Comparison of ENCODE assay signal across 15 mouse cellular contexts in the genomic region with DNA sequence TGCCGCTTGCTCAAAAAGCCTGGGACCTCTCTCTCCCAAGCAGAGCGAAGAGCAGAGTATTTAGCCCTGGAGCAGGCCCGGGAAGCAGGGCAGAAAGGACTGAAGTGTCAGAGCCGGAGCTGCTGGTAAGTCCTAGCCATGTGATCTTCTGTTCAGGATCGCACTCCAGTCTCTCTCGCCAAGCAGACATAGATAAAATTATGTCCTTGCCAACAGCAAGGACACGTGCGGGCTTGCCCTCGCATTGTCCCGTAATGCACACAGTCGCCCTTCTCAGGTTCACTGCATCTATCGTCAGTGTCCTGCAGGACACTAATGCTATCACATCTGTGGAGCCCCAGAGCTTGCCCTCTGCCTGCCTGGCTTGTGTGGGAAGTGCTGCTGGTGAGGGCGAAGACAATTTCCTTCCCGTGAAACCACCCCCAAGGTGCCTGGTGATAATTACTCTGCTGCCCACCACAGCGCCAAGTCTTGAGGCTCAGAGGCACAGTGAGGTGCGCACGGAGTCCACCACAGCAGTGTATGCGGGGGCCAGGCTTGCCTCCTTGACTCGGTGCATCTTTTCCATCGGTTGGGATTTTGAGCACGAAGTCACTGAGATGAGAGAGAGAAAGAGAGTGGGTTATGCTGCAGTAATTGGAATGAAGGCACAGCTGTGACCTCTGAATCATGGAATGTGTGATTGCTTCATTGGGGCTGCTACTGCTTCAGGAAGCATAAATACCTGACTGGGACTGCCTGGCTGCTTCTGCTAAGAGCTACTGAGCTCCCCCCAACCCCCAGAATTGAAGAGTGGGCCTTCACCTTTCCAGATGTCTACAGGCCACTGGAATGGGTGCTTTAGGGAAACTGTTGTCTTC. TPM values are rescaled to one million over a fixed set of nuclear protein-coding genes. Genes with fewer than 3 reads are reported as not detected.
DNase-seq lines count a peak whose midpoint lies in the region; ATAC-seq lines count a peak whose summit lies in the region.
"Had no signal": no experiment of that assay in that cellular context is flagged by ENCODE, and none has a peak within 500 bp of the region (broad histone marks: within the 10 kb centered on the region; RNA-seq: fewer than 3 reads in every experiment).

No protein-coding gene starts in this region.

- 0 out of 2 replicates have a peak, but pooled peaks cover 2% of the 10 kb centered on the region for H3K9me3 ChIP-seq in heart, embryonic 16.5 days (replicated peaks; ENCODE audit: control insufficient read depth, low read length)
- H3K9me3 ChIP-seq in forebrain, embryonic 12.5 days = no peaks in the 10 kb centered on the region
- H3K9me3 ChIP-seq: embryonic facial prominence, embryonic 12.5 days had no signal

- peak; percentile 56 for ATAC-seq in heart, embryonic 16.5 days (replicated peaks; ENCODE audit: extremely low read depth, insufficient read depth, low FRiP score)
- no peak for ATAC-seq in forebrain, embryonic 12.5 days (ENCODE audit: low FRiP score)

- H3K4me1 ChIP-seq in heart, embryonic 16.5 days (ENCODE audit: control insufficient read depth, insufficient read depth, low read length) = peaks cover 20% of the 10 kb centered on the region
- peaks cover 18% of the 10 kb centered on the region; the same call in 1 of the 2 replicates for H3K4me1 ChIP-seq in forebrain, embryonic 12.5 days

- intact Hi-C loops in left cerebral cortex, postnatal 4 days (cut with DNase I) = no loop called here

- no peak overlapping the region for H3K4me3 ChIP-seq in heart, embryonic 16.5 days (ENCODE audit: low read length)
- H3K4me3 ChIP-seq in forebrain, embryonic 12.5 days (replicated peaks) = no peak overlapping the region
- H3K4me3 ChIP-seq: embryonic facial prominence, embryonic 12.5 days had no signal

- WGBS in heart, embryonic 16.5 days = 56% methylated on average over 21 of the region's 21 CpGs
- 86% methylated on average over 21 of the region's 21 CpGs for WGBS in forebrain, embryonic 12.5 days

- peak; percentile 10 for DNase-seq in adrenal gland, adult 8-10 months
- no peak for DNase-seq in adrenal gland, postnatal 25 days
- peak; percentile 14 to 38 for DNase-seq in left cerebral cortex, adult 9 months (ENCODE audit: low spot score in 2 of 2)
- DNase-seq in left cerebral cortex, postnatal 4 days = no peak
- peak; percentile 20 for DNase-seq in 3T3-L1 (ENCODE audit: low read depth, low spot score)
- no peak for DNase-seq in spleen, adult 18-20 months
- DNase-seq: cerebellum, adult 9-10 months; kidney, adult 8-10 months; layer of hippocampus, postnatal 36 days; thymus, postnatal 14 days had no signal

- H3K27me3 ChIP-seq in heart, embryonic 16.5 days (ENCODE audit: control insufficient read depth, insufficient read depth, low read length) = no peaks in the 10 kb centered on the region
- 0 out of 2 replicates have a peak, but pooled peaks cover 3% of the 10 kb centered on the region for H3K27me3 ChIP-seq in forebrain, embryonic 12.5 days
- H3K27me3 ChIP-seq: embryonic facial prominence, embryonic 12.5 days had no signal

- no peak overlapping the region for H3K4me2 ChIP-seq in heart, embryonic 16.5 days (ENCODE audit: low read depth, low read length)
- H3K4me2 ChIP-seq in forebrain, embryonic 12.5 days = no peak overlapping the region
- H3K4me2 ChIP-seq: embryonic facial prominence, embryonic 12.5 days had no signal

- no peaks in the 10 kb centered on the region for H3K36me3 ChIP-seq in heart, embryonic 16.5 days (ENCODE audit: control insufficient read depth, insufficient read depth)
- H3K36me3 ChIP-seq in forebrain, embryonic 12.5 days (replicated peaks) = no peaks in the 10 kb centered on the region
- H3K36me3 ChIP-seq: embryonic facial prominence, embryonic 12.5 days; G1E had no signal

- H3K27ac ChIP-seq in heart, embryonic 16.5 days (ENCODE audit: low read length) = peak overlapping the region; percentile 26; the same call in 1 of the 2 replicates
- no peak overlapping the region for H3K27ac ChIP-seq in forebrain, embryonic 12.5 days
- H3K27ac ChIP-seq: embryonic facial prominence, embryonic 12.5 days; liver, embryonic 14.5 days had no signal

- H3K9ac ChIP-seq in heart, embryonic 16.5 days (ENCODE audit: low read length) = peak overlapping the region; percentile 44
- H3K9ac ChIP-seq in forebrain, embryonic 12.5 days = no peak overlapping the region
- H3K9ac ChIP-seq: embryonic facial prominence, embryonic 12.5 days; liver, embryonic 14.5 days had no signal

RNA-seq across cellular contexts. Expression of a gene that starts 59.4 kb away (rescaled TPM):
- 10 to 100 TPM; 11.8 to 14.7 (median 14.2) TPM for total RNA-seq in adrenal gland, adult 8-10 months (2022)
- 11.3 and 11.5 TPM in 2 replicates for total RNA-seq in adrenal gland, postnatal 25 days (2021)
- total RNA-seq in left cerebral cortex, postnatal 4 days (2021) = 10 to 100 TPM; 14.9 to 16.2 TPM
- polyA plus RNA-seq in heart, embryonic 16.5 days (2015; fragmentation: Nextera tagmentation; extraction: Ambion mirVana) = 3.0 and 3.3 TPM in 2 replicates
- 6.5 and 7.7 TPM in 2 replicates for polyA plus RNA-seq in forebrain, embryonic 12.5 days (2016; fragmentation: Nextera tagmentation; extraction: Ambion mirVana)

RNA-seq across cellular contexts. Expression of a gene that starts 59.5 kb away (rescaled TPM):
- total RNA-seq in adrenal gland, adult 8-10 months (2022) = 10 to 100 TPM; 20.0 to 27.7 (median 24.9) TPM
- 19.7 and 19.8 TPM in 2 replicates for total RNA-seq in adrenal gland, postnatal 25 days (2021)
- total RNA-seq in left cerebral cortex, postnatal 4 days (2021) = 10 to 100 TPM; 27.8 to 29.4 TPM
- polyA plus RNA-seq in heart, embryonic 16.5 days (2015; fragmentation: Nextera tagmentation; extraction: Ambion mirVana) = 25.4 and 27.9 TPM in 2 replicates
- polyA plus RNA-seq in forebrain, embryonic 12.5 days (2016; fragmentation: Nextera tagmentation; extraction: Ambion mirVana) = 38.7 and 39.8 TPM in 2 replicates

Comparison
In these comparisons a context has a peak if more than half of its experiments do, and no peak if none do; other contexts are left out.
1. DNase-seq: peak in adrenal gland, adult 8-10 months (single experiment), left cerebral cortex, adult 9 months (2 of 2) and 3T3-L1 (single experiment); none in adrenal gland, postnatal 25 days (single experiment), left cerebral cortex, postnatal 4 days (single experiment) and spleen, adult 18-20 months (0 of 2).